Mouse (Mus musculus): ENCODE data around the gene A430078G23Rik.

The A430078G23Rik gene

DNA sequence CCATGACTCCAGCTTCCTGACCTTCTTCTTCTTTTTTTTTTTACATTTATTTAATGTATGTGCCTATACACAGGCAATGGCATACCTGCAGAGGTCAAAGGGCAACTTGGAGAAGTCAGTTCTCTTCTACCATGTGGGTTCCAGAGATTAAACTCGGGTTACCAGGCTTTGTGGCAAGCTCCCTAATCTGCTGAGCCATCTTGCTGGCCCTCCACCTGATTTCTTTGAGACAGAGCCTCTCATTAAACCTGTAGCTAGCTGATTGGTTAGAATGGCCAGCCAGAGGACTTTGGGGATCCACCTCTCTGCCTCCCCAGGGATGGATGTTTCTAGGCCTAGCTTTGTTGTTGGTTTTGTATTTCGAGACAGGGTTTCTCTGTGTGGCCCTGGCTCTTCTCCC, 57.9 kb downstream of the A430078G23Rik start:
- no peak for DNase-seq (ENCODE audit: low read depth)

DNA sequence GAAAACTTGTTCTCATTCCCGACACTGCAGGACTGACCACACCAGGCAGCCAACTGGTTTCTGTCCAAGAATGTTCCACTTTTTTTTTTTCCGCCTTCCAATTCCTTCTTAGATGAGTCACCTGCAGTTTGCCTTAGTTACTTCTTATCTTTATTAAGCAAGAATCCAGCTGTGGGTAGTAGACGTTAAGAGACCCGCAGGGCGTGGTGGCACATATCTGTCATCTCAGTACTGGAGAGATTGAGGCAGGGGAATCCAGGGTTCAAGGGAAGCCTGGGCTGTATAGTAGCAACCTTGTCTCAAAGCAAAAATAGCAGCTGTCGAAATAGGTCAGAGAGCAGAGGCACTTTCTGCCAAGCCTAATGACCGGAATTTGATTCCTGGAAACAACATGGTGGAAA, 58.7 kb downstream of the A430078G23Rik start:
- DNase-seq (ENCODE audit: low read depth), result peak; percentile 87

GRCm38 (mm10) chr8:3412816-3413215, 59.6 kb downstream of the A430078G23Rik start:
- no peak for DNase-seq (ENCODE audit: low read depth)

DNA sequence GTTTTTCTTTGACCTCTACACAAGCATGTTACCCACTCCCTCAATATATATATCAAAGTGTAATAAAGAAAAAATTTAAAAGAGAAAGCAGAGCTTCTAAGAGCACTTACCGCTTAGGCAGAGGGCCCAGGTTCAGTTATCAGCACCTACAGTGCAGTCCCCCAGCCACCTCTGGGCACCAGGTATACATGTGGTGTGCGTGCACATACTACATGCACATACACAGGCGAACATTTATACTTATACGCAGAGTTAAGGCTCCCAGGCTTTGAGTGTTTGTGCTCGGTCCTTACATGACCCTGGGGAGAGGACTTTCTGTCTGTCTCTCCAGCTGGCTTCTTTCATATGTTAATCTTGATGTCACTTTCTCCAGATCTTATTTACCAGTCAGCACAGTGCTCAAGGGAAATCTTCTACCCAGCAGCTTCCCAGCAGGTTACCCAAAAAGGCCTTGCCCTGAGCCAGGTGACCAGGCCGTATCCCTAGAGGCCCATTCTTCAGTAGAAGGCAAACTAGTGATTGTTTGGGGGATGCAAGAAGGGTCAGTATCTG, 61.5 kb downstream of the A430078G23Rik start:
- no peak for DNase-seq (ENCODE audit: low read depth)

DNA sequence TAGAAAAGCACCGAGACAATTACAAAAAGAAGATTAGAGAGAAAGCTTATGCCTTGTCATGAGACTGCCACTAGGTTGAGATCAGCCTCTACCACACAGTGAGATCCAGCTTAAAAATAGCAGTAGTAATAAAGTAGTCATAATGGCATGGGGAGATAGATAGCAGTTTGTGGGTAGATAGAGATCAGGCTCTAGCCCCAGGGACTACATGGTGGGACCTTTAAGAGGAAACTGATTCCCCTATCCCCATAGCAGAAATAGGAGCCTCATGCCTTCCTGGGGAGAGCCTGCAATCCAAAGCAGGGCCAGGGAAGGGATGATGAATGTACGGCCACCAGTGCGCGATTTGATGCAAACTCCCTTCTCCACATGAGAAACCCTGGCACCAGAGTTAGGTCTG, 62.0 kb downstream of the A430078G23Rik start:
- no peak for DNase-seq (ENCODE audit: low read depth)

GRCm38 (mm10) chr8:3415661-3416060, 62.4 kb downstream of the A430078G23Rik start:
- no peak for DNase-seq (ENCODE audit: low read depth)

GRCm38 (mm10) chr8:3416846-3417245, 63.6 kb downstream of the A430078G23Rik start:
- DNase-seq (ENCODE audit: low read depth), result no peak

GRCm38 (mm10) chr8:3417455-3417854, 64.2 kb downstream of the A430078G23Rik start:
- DNase-seq (ENCODE audit: low read depth), result no peak

- peak; percentile 90 for DNase-seq (ENCODE audit: low read depth)
These were observed 64.9 kb downstream of the A430078G23Rik start for GRCm38 (mm10) chr8:3418101-3418500.

DNA sequence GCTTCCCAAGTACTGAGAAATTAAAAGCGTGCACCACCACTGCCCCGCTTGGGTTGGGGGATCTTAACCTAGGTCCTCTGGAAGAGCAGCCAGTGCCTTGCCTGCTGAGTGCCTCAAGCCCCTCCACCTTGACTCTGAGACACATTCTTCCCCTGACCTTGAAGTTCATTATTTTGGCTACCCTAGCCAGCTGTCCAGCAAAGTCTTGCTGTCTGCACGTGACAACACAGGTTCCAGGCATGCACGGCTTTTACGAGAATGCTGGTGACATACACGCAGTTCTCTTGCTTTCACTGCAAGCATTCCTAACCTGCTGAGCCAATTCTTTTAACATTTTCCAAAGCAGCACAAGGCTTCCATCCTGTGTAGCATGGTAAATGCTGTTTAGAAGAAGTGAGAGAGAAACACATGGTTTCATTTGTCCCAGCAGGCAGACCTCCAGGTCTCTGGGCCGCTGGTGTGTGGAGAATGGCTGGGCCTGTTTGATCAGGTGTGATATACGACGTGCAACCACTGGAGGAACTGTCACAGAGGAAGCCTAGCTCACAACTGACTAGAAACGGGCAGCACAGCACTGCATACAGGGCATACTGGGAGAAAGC, 67.0 kb downstream of the A430078G23Rik start:
- DNase-seq (ENCODE audit: low read depth), result no peak

DNA sequence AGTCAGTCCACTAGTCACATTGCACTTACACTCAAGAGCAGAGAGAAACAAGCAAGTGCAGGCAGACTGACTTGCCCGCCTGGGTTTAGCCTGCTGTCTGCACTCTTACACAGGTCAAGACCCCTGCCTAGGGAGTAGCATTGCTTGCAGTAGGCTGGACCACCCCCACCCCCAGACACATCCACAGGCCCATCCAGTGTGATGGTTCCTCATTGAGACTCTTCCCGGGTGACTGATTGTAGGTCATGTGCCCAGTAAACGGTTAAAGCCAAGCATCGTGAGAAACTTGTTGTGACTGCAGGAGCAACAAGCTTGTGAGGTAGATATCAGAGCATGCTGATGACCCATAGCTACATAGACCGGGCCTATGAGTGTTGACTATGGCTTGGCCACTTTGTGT, 68.3 kb downstream of the A430078G23Rik start:
- no peak for DNase-seq (ENCODE audit: low read depth)

DNA sequence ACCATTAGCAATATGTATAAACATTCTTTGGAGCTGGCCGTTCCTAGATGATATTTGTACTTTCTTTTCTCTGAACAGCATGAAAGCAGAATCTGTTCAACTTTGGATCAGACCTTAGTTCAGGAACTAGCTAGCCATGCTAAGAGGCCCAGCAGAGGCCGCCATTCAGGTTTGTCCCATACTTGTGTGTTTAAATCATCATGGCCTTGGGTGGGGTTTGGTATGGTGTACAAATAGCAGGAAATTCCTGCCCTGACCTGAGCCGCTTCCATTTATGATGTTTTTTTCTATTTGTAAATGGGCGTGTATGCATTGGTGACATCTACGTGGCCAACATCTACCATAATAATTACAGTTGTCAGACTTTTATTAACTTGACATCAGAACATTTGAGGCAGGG, 72.0 kb downstream of the A430078G23Rik start:
- no peak for DNase-seq (ENCODE audit: low read depth)

DNA sequence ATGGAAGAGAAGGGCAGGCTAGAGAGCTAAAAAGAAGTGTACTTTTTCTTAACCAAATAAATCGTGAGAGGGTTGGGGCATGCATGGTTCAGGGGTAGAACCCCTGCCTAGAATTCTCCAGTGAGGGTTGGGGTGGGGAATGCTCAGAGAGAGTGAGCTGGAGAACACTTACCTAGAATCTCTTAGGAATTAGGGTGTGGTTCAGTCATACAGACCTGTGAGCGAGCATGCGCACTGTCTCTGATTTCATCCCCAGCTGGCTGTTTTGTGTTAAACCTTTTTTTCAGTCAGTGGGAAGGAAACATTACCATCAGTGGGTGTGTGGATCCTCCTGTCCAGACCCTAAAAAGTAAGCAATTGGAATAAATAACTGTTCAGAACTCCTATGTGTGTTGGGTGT, 73.0 kb downstream of the A430078G23Rik start:
- no peak for DNase-seq (ENCODE audit: low read depth)

GRCm38 (mm10) chr8:3428426-3428825, 75.2 kb downstream of the A430078G23Rik start:
- no peak for DNase-seq (ENCODE audit: low read depth)

GRCm38 (mm10) chr8:3429966-3430365, 76.8 kb downstream of the A430078G23Rik start:
- DNase-seq (ENCODE audit: low read depth), result no peak

DNA sequence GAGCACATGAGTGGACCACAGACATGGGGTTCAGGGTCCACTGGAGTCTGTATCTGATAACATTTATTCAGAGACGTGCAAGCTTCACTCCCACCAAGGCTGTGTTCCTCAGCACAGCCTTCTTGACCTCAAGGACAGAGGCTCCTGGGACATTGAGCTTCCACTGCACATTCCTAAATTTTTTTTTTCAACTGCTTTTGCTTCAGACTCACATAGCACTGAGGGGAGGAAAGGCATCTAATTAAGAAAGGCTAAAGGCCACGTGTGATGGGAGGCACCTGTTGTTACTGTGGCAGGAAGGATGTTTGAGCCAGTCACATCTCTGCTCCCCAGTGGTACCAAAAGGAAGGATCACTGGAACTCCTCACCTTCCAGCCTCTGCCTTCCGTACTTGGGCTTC, 77.9 kb downstream of the A430078G23Rik start:
- DNase-seq (ENCODE audit: low read depth), result no peak

- DNase-seq (ENCODE audit: low read depth), result no peak
These were observed 83.3 kb downstream of the A430078G23Rik start for GRCm38 (mm10) chr8:3436492-3436891.

GRCm38 (mm10) chr8:3439510-3439909, 86.3 kb downstream of the A430078G23Rik start:
- DNase-seq (ENCODE audit: low read depth), result no peak

All from fibroblast of lung, adult 2 months (primary cell).